Mouse (Mus musculus): Measurements from ENCODE around the gene Lrrc74a.

GRCm38 (mm10) chr12:86794331-86794730, 60.2 kb downstream of the Lrrc74a start:
- TF ChIP-seq ZNF384 (IDR thresholded peaks at IDR 0.05; ENCODE audit: low read depth, low read length) (no peak), CHD2 (IDR thresholded peaks at IDR 0.05; ENCODE audit: low read depth, low read length) (no peak)

Data from ES-E14 (cell line).